ENCODE assay signal across 7 mouse cellular contexts in the genomic region with DNA sequence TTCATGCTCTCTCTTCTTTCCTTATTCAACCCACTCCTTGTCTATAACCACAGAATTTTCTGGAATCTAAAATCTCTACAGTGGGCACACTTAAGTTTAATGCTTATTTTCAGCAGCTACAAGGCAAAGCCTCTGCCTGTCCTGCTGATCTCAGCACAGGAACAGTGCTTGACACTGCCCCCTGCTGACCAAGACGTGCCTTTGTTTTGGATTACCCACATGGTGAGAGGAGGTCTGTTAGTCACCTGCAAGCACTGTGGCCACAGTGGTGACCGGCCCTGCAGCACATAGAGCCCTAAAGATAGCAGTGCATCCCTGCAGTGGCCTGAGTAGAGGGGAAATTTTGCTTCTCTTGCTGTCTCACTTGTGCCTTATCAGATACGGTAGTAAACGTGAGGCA. TPM values are rescaled to one million over a fixed set of nuclear protein-coding genes. Genes with fewer than 3 reads are reported as not detected.
DNase-seq lines count a peak whose midpoint lies in the region; ATAC-seq and TF ChIP-seq lines count a peak whose summit lies in the region.

No protein-coding gene starts in this region.

- H3K27me3 ChIP-seq in C2C12 (ENCODE audit: control insufficient read depth, insufficient read depth, insufficient read length): no peaks in the 10 kb centered on the region
- H3K27me3 ChIP-seq in embryonic facial prominence, embryonic 14.5 days (replicated peaks; ENCODE audit: control insufficient read depth, insufficient read depth, low read length): no peaks in the 10 kb centered on the region
- no peaks in the 10 kb centered on the region for H3K27me3 ChIP-seq in kidney, postnatal 0 days (ENCODE audit: insufficient read depth, low read length)
- no peaks in the 10 kb centered on the region for H3K27me3 ChIP-seq in liver, postnatal 0 days (ENCODE audit: insufficient read depth, low read length)

- no peaks in the 10 kb centered on the region for H3K9me3 ChIP-seq in embryonic facial prominence, embryonic 14.5 days (ENCODE audit: control insufficient read depth, low read length)
- H3K9me3 ChIP-seq in kidney, postnatal 0 days (replicated peaks; ENCODE audit: low read length): no peaks in the 10 kb centered on the region
- H3K9me3 ChIP-seq in liver, postnatal 0 days (ENCODE audit: low read length): no peaks in the 10 kb centered on the region

- no peak overlapping the region for H3K4me2 ChIP-seq in embryonic facial prominence, embryonic 14.5 days (ENCODE audit: low read depth, low read length)
- H3K4me2 ChIP-seq in kidney, postnatal 0 days (ENCODE audit: low read length): no peak overlapping the region
- H3K4me2 ChIP-seq in liver, postnatal 0 days (ENCODE audit: low read depth, low read length): no peak overlapping the region

- no peak overlapping the region for H3K27ac ChIP-seq in bone marrow, adult 2 months (ENCODE audit: control insufficient read depth, insufficient read depth, low read depth, low read length, poor library complexity)
- H3K27ac ChIP-seq in embryonic facial prominence, embryonic 14.5 days (replicated peaks; ENCODE audit: low read depth, low read length): no peak overlapping the region
- no peak overlapping the region for H3K27ac ChIP-seq in kidney, postnatal 0 days
- H3K27ac ChIP-seq in liver, postnatal 0 days (ENCODE audit: low read depth): no peak overlapping the region

- no peak for ATAC-seq in embryonic facial prominence, embryonic 14.5 days (ENCODE audit: low read depth)
- no peak for ATAC-seq in kidney, postnatal 0 days (replicated peaks; ENCODE audit: low FRiP score, low read depth)
- no peak for ATAC-seq in liver, postnatal 0 days

- H3K79me2 ChIP-seq in C2C12 (ENCODE audit: control insufficient read depth, insufficient read depth): no peaks in the 10 kb centered on the region

- H3ac ChIP-seq in C2C12 (ENCODE audit: control insufficient read depth, insufficient read length, low read depth): no peak overlapping the region

- H3K36me3 ChIP-seq in C2C12 (ENCODE audit: control insufficient read depth, insufficient read depth): no peaks in the 10 kb centered on the region
- H3K36me3 ChIP-seq in embryonic facial prominence, embryonic 14.5 days (ENCODE audit: control insufficient read depth, insufficient read depth, low read length): peaks cover 22% of the 10 kb centered on the region; the same call in 1 of the 2 replicates
- no peaks in the 10 kb centered on the region for H3K36me3 ChIP-seq in kidney, postnatal 0 days (ENCODE audit: insufficient read depth, low read length)
- H3K36me3 ChIP-seq in liver, postnatal 0 days (replicated peaks; ENCODE audit: insufficient read depth, low read length): peaks cover 31% of the 10 kb centered on the region

- no peaks in the 10 kb centered on the region for H3K79me3 ChIP-seq in C2C12 (ENCODE audit: low read depth)

- no peak for TF ChIP-seq EP300 in liver, postnatal 0 days (IDR thresholded peaks at IDR 0.05; ENCODE audit: low read depth)

- peak; percentile 73 for DNase-seq in 416B (ENCODE audit: low read depth)
- DNase-seq in embryonic facial prominence, embryonic 14.5 days (ENCODE audit: low spot score): peak; percentile 54
- DNase-seq in kidney, postnatal 0 days (ENCODE audit: low spot score): peak; percentile 69
- peak; percentile 59 for DNase-seq in liver, postnatal 0 days
- peak; percentile 38 for DNase-seq in right cerebral cortex, postnatal 25 days

- WGBS in bone marrow, adult 2 months: 53% methylated on average over 4 of the region's 4 CpGs
- WGBS in embryonic facial prominence, embryonic 14.5 days: 55% methylated on average over 4 of the region's 4 CpGs
- WGBS in kidney, postnatal 0 days: 60% methylated on average over 4 of the region's 4 CpGs
- 50% methylated on average over 4 of the region's 4 CpGs for WGBS in liver, postnatal 0 days (ENCODE audit: insufficient replicate concordance)

- TF ChIP-seq POLR2A in bone marrow, adult 2 months (IDR thresholded peaks at IDR 0.05; ENCODE audit: borderline replicate concordance, control insufficient read depth, low read depth, low read length): no peak

- H3K9ac ChIP-seq in embryonic facial prominence, embryonic 14.5 days (ENCODE audit: low read depth, low read length): no peak overlapping the region
- no peak overlapping the region for H3K9ac ChIP-seq in kidney, postnatal 0 days (ENCODE audit: low read depth, low read length)
- H3K9ac ChIP-seq in liver, postnatal 0 days (replicated peaks): no peak overlapping the region

- H3K4me1 ChIP-seq in bone marrow, adult 2 months (ENCODE audit: control insufficient read depth, insufficient read depth, low read length): no peaks in the 10 kb centered on the region
- no peaks in the 10 kb centered on the region for H3K4me1 ChIP-seq in embryonic facial prominence, embryonic 14.5 days (ENCODE audit: control insufficient read depth, insufficient read depth, low read length)
- no peaks in the 10 kb centered on the region for H3K4me1 ChIP-seq in kidney, postnatal 0 days (replicated peaks; ENCODE audit: insufficient read depth, low read length)
- H3K4me1 ChIP-seq in liver, postnatal 0 days (ENCODE audit: insufficient read depth): no peaks in the 10 kb centered on the region

- TF ChIP-seq CTCF in C2C12 (IDR thresholded peaks at IDR 0.05; ENCODE audit: control insufficient read depth, insufficient read depth, insufficient read length): peak; percentile 56
- peak; percentile 85 for TF ChIP-seq CTCF in bone marrow, adult 2 months (IDR thresholded peaks at IDR 0.05; ENCODE audit: control insufficient read depth, insufficient read depth, low read length)
- peak; percentile 78 for TF ChIP-seq CTCF in kidney, postnatal 0 days (IDR thresholded peaks at IDR 0.05; ENCODE audit: low read depth)
- TF ChIP-seq CTCF in liver, postnatal 0 days (IDR thresholded peaks at IDR 0.05; ENCODE audit: low read depth): peak; percentile 81

- H3K4me3 ChIP-seq in C2C12 (ENCODE audit: insufficient read depth, poor library complexity, severe bottlenecking): no peak overlapping the region
- H3K4me3 ChIP-seq in bone marrow, adult 2 months (replicated peaks; ENCODE audit: control insufficient read depth, low read depth, low read length): no peak overlapping the region
- H3K4me3 ChIP-seq in embryonic facial prominence, embryonic 14.5 days (ENCODE audit: low read depth, low read length): no peak overlapping the region
- H3K4me3 ChIP-seq in kidney, postnatal 0 days (replicated peaks; ENCODE audit: low read depth, low read length): no peak overlapping the region
- no peak overlapping the region for H3K4me3 ChIP-seq in liver, postnatal 0 days (ENCODE audit: low read depth, low read length)

TF ChIP-seq in C2C12, 6 proteins besides CTCF, POLR2A, EP300 and RAD21:
- TF ChIP-seq CEBPB (IDR thresholded peaks at IDR 0.05; ENCODE audit: low read depth) (no peak), USF1 (IDR thresholded peaks at IDR 0.05; ENCODE audit: low read depth) (no peak), MAX (IDR thresholded peaks at IDR 0.05) (no peak), MYOG (IDR thresholded peaks at IDR 0.05; ENCODE audit: control insufficient read depth, extremely low read depth, insufficient read length) (no peak), FOSL1 (IDR thresholded peaks at IDR 0.05; ENCODE audit: insufficient read depth, low read length, poor library complexity, severe bottlenecking) (no peak), MYOD1 (IDR thresholded peaks at IDR 0.05; ENCODE audit: control insufficient read depth, insufficient read length, low read depth) (no peak)

RNA-seq across cellular contexts. Expression of gene Coa5, which starts 28.2 kb away (rescaled TPM):
- polyA plus RNA-seq in C2C12 (2012; fragmentation: generic; extraction: Trizol): 33.9 TPM
- 26.6 and 28.4 TPM in 2 replicates for polyA plus RNA-seq in bone marrow, adult 2 months (2011; ENCODE audit: insufficient read depth, insufficient read length, low replicate concordance, missing spikeins)
- 49.0 and 54.3 TPM in 2 replicates for polyA plus RNA-seq in embryonic facial prominence, embryonic 14.5 days (2014; fragmentation: Nextera tagmentation; extraction: Ambion mirVana)
- 39.2 and 42.5 TPM in 2 replicates for polyA plus RNA-seq in kidney, postnatal 0 days (2015; fragmentation: Nextera tagmentation; extraction: Ambion mirVana)
- 19.6 and 23.0 TPM in 2 replicates for polyA plus RNA-seq in liver, postnatal 0 days (2015; fragmentation: Nextera tagmentation; extraction: Ambion mirVana)

RNA-seq across cellular contexts. Expression of gene Unc50, which starts 28.3 kb away (rescaled TPM):
- polyA plus RNA-seq in C2C12 (2012; fragmentation: generic; extraction: Trizol): 38.5 TPM
- 9.5 and 22.8 TPM in 2 replicates for polyA plus RNA-seq in bone marrow, adult 2 months (2011; ENCODE audit: insufficient read depth, insufficient read length, low replicate concordance, missing spikeins)
- 142 and 152 TPM in 2 replicates for polyA plus RNA-seq in embryonic facial prominence, embryonic 14.5 days (2014; fragmentation: Nextera tagmentation; extraction: Ambion mirVana)
- polyA plus RNA-seq in kidney, postnatal 0 days (2015; fragmentation: Nextera tagmentation; extraction: Ambion mirVana): 168 and 175 TPM in 2 replicates
- polyA plus RNA-seq in liver, postnatal 0 days (2015; fragmentation: Nextera tagmentation; extraction: Ambion mirVana): 77.0 and 78.6 TPM in 2 replicates
